ENCODE assay signal across 14 mouse cellular contexts in genomic region chr1:101585325-101586028, GRCm38 (mm10).
"Had no signal": no experiment of that assay in that cellular context is flagged by ENCODE, and none has a peak within 500 bp of the region (broad histone marks: within the 10 kb centered on the region; RNA-seq: fewer than 3 reads in every experiment).

No protein-coding gene starts in this region.

- H3K4me2 ChIP-seq: limb, embryonic 15.5 days; liver, embryonic 12.5 days; lung, embryonic 14.5 days; neural tube, embryonic 12.5 days had no signal

- H3K9me3 ChIP-seq: limb, embryonic 15.5 days; liver, embryonic 12.5 days; neural tube, embryonic 12.5 days had no signal

- ATAC-seq: liver, embryonic 12.5 days had no signal

- H3K4me3 ChIP-seq: layer of hippocampus, adult 2 months; limb, embryonic 15.5 days; liver, embryonic 12.5 days; myocyte; neural tube, embryonic 12.5 days had no signal

- H3K27me3 ChIP-seq: limb, embryonic 15.5 days; liver, embryonic 12.5 days; neural tube, embryonic 12.5 days had no signal

- H3K4me1 ChIP-seq: limb, embryonic 15.5 days; liver, embryonic 12.5 days; neural tube, embryonic 12.5 days had no signal

- H3K27ac ChIP-seq: layer of hippocampus, adult 2 months; limb, embryonic 15.5 days; liver, embryonic 12.5 days; neural tube, embryonic 12.5 days had no signal

- DNase-seq: kidney, adult 18-20 months; kidney, postnatal 10 days; kidney, postnatal 4 days; lung, embryonic 14.5 days; lung, postnatal 10 days; lung, postnatal 4 days; retina, postnatal 1 day; right cerebral cortex, postnatal 14 days; thymus, postnatal 4 days had no signal

- H3K36me3 ChIP-seq: limb, embryonic 15.5 days; liver, embryonic 12.5 days; neural tube, embryonic 12.5 days had no signal

- H3K9ac ChIP-seq: limb, embryonic 15.5 days; liver, embryonic 12.5 days; lung, embryonic 14.5 days; neural tube, embryonic 12.5 days had no signal
